Mouse (Mus musculus) stomach, embryonic 14.5 days (tissue): ENCODE results near the gene Vrk3. TPM values are rescaled to one million over a fixed set of nuclear protein-coding genes. Genes with fewer than 3 reads are reported as not detected.
"Not testable (repeated sequence)": the region's sequence is repeated elsewhere in the genome, so short reads cannot be mapped to it uniquely, and the experiment has no call there.

Experiments
- ATAC-seq: fragments of 200-750 bp; cut with Nextera tagmentation; 2 replicates; pipeline ENCODE4 v1.8.0; 2017; ENCODE audit warnings: low read depth, moderate TSS enrichment; ENCODE audit not compliant: insufficient number of reproducible peaks, insufficient read depth, low FRiP score
- H3K27ac ChIP-seq: fragments of 300-500 bp; sonication (generic); 2 replicates; pipeline ENCODE4 v1.5.1; 2014; ENCODE audit warnings: mild to moderate bottlenecking, low read length, moderate library complexity, mixed read lengths
- H3K27me3 ChIP-seq: fragments of 300-500 bp; sonication (generic); 2 replicates; pipeline ENCODE4 v1.6.1; 2014; ENCODE audit warnings: low read length, control low read depth, mixed read lengths; ENCODE audit not compliant: control insufficient read depth, insufficient read depth
- H3K36me3 ChIP-seq: fragments of 300-500 bp; sonication (generic); 2 replicates; pipeline ENCODE4 v1.6.1; 2014; ENCODE audit warnings: mild to moderate bottlenecking, control low read depth, low read length, moderate library complexity, mixed read lengths; ENCODE audit not compliant: control insufficient read depth, insufficient read depth
- H3K4me1 ChIP-seq: fragments of 300-500 bp; sonication (generic); 2 replicates; pipeline ENCODE4 v1.6.1; 2014; ENCODE audit warnings: low read length, control low read depth, mixed read lengths; ENCODE audit not compliant: control insufficient read depth, insufficient read depth
- H3K4me2 ChIP-seq: fragments of 300-500 bp; sonication (generic); replicated peaks from 2 replicates; pipeline ENCODE4 v1.6.1; 2014; ENCODE audit warnings: low read depth, low read length, control low read depth
- H3K4me3 ChIP-seq: fragments of 300-500 bp; sonication (generic); 2 replicates; pipeline ENCODE4 v1.5.1; 2014; ENCODE audit warnings: low read depth, low read length, control low read depth
- H3K9ac ChIP-seq: fragments of 300-500 bp; sonication (generic); replicated peaks from 2 replicates; pipeline ENCODE4 v1.6.1; 2014; ENCODE audit warnings: low read depth, mild to moderate bottlenecking, control low read depth, low read length, moderate library complexity, mixed read lengths
- H3K9me3 ChIP-seq: fragments of 300-500 bp; sonication (generic); 2 replicates; pipeline ENCODE4 v1.6.1; 2016; ENCODE audit warnings: low read depth, low read length, control low read depth; ENCODE audit not compliant: control insufficient read depth
- WGBS: fragments of 180-500 bp; shearing (Covaris S2); extraction: QIAGEN DNeasy Blood & Tissue Kit; methylation state at CpG from one replicate; pipeline ENCODE4 v1.1.7; 2014; 5-methylcytosine and 5-hydroxymethylcytosine counted together
- polyA plus RNA-seq: library from polyadenylated mRNA; unstranded; fragments of >200 nt; fragmentation: Nextera tagmentation; extraction: Ambion mirVana; gene quantifications from 2 replicates; pipeline ENCODE4 v1.2.1, GENCODE M21; 2014

Gene Vrk3
- polyA plus RNA-seq, 1 experiment from 2014 or later, result 34.7 TPM

DNA sequence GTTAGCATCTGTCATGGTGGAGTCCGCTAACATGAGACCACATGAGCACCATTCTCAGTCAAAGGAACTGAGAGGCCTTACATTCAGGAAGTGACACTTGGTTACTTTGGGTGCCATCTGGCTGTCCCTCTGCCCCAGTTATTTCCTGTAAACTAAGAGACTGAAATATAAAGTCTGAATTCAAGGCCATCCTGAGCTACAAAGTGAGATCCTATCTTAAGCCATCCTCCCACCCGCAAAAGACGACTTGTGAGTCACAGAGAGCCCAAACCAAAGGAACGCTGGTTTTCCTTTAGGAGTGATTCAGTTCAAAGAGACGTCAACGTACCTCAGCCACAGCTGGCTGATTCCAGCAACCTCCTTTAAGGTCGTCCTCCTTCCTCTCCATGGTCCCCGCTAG, 6.9 kb upstream of the Vrk3 start:
- Histone ChIP-seq H3K36me3 (no peaks in the 10 kb centered on the region), H3K27ac (no peak overlapping the region), H3K9me3 (no peaks in the 10 kb centered on the region), H3K27me3 (no peaks in the 10 kb centered on the region), H3K4me1 (peaks cover 3% of the 10 kb centered on the region; the same call in 1 of the 2 replicates), H3K9ac (no peak overlapping the region), H3K4me2 (no peak overlapping the region), H3K4me3 (no peak overlapping the region)
- no peak for ATAC-seq
- 79% methylated on average over 8 of the region's 8 CpGs for WGBS

DNA sequence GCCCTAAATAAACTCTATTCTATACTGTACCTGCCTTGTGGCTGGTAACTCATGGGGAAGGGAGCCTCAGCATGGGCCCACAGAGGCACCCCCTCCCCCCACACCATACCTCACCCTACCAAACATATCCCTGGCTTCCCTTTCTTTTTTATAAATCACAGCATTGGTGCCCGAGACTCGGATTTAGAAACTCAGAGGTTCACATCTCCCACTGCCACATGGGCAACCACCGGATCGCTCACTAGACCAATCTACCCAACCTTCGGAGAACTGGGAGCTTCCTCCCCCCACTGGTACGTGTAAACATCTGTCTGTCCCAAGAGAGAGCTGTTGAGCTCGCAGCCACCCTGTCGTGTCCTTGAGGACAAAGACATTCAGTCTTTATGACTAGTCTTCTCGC, 3.9 kb upstream of the Vrk3 start:
- WGBS, result 44% methylated on average over 9 of the region's 9 CpGs
- H3K27ac ChIP-seq, result no peak overlapping the region
- no peaks in the 10 kb centered on the region for H3K9me3 ChIP-seq
- H3K4me1 ChIP-seq, result peaks cover 3% of the 10 kb centered on the region; the same call in 1 of the 2 replicates
- no peak for ATAC-seq
- H3K9ac ChIP-seq, result no peak overlapping the region
- no peaks in the 10 kb centered on the region for H3K27me3 ChIP-seq
- no peaks in the 10 kb centered on the region for H3K36me3 ChIP-seq
- H3K4me3 ChIP-seq, result no peak overlapping the region
- H3K4me2 ChIP-seq, result peak overlapping the region; percentile 74

DNA sequence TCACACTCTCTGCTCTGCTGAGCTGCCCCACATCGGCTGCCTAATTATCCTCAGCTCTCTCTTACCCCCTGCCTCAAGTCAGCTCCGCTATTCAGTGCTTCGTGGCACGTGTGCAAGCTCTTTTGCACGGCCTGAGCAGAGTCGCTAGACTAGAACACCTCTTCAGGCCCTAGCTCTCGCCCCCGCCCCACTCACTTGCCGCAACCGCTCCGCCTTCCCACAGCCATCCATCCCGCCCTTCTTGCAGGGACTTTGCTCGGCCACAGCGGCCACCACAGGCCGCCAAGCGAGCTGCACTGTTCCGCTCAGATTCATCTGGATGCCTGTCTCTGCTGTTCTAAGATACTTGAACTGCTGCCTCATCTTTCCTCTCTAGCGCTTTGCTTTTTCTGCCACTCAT, 3.1 kb upstream of the Vrk3 start:
- Histone ChIP-seq H3K27ac (no peak overlapping the region), H3K4me2 (peak overlapping the region; percentile 74), H3K9me3 (no peaks in the 10 kb centered on the region), H3K27me3 (no peaks in the 10 kb centered on the region), H3K36me3 (no peaks in the 10 kb centered on the region), H3K9ac (peak overlapping the region; percentile 18; the same call in 1 of the 2 replicates), H3K4me1 (peaks cover 3% of the 10 kb centered on the region; the same call in 1 of the 2 replicates), H3K4me3 (peak overlapping the region; percentile 37)
- WGBS, result 0% methylated on average over 18 of the region's 18 CpGs
- peak; percentile 40; the same call in 1 of the 2 replicates for ATAC-seq

DNA sequence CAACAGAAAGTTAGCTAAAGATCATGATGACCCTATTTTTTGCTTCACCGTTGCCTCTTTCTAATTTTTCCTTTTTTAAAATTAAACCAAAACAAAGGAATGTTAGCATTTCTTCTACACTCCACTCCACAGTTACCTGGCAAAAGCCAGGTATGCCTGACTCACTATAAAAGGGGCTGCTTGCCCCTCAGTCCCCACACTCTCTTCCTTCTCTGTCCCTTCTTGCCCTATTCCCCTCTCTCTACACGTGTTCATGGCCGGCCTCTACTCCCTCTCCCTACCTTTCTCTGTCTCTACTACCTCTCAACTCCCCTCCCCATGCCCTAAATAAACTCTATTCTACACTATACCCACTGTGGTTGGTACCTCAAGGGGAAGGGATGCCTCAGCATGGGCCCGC, 1.1 kb upstream of the Vrk3 start:
- no peak overlapping the region for H3K27ac ChIP-seq
- no peaks in the 10 kb centered on the region for H3K27me3 ChIP-seq
- no peak overlapping the region for H3K9ac ChIP-seq
- peaks cover 2% of the 10 kb centered on the region; the same call in 1 of the 2 replicates for H3K36me3 ChIP-seq
- no peak overlapping the region; the same call in 1 of the 2 replicates for H3K4me3 ChIP-seq
- peaks cover 3% of the 10 kb centered on the region; the same call in 1 of the 2 replicates for H3K4me1 ChIP-seq
- H3K4me2 ChIP-seq, result peak overlapping the region; percentile 84
- ATAC-seq, result no peak
- H3K9me3 ChIP-seq, result no peaks in the 10 kb centered on the region
- WGBS, result 74% methylated on average over 4 of the region's 4 CpGs

DNA sequence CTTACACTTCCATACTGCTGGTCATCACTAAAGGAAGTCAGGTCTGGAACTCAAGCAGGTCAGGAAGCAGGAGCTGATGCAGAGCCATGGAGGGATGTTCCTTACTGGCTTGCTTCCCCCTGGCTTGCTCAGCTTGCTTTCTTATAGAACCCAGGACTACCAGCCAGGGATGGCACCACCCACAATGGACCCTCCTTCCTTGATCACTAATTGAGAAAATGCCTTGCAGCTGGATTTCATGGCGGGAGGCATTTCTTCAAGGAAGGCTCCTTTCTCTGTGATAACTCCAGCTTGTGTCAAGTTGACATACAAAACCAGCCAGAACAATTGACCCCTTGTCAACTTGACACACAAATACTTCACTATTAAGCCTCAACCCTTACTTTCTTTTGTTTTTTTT, 2.7 kb downstream of the Vrk3 start, which contains the start of gene Zfp473:
Gene Zfp473 (minus strand): TSS at position 101 of the 400 bp plus-strand sequence.
- not testable (repeated sequence) for H3K9me3 ChIP-seq, ATAC-seq, H3K9ac ChIP-seq, H3K4me1 ChIP-seq, H3K4me3 ChIP-seq, H3K27me3 ChIP-seq, H3K27ac ChIP-seq, H3K4me2 ChIP-seq
- H3K36me3 ChIP-seq, result peaks cover 29% of the 10 kb centered on the region
- 79% methylated on average over 1 of the region's 1 CpGs for WGBS

DNA sequence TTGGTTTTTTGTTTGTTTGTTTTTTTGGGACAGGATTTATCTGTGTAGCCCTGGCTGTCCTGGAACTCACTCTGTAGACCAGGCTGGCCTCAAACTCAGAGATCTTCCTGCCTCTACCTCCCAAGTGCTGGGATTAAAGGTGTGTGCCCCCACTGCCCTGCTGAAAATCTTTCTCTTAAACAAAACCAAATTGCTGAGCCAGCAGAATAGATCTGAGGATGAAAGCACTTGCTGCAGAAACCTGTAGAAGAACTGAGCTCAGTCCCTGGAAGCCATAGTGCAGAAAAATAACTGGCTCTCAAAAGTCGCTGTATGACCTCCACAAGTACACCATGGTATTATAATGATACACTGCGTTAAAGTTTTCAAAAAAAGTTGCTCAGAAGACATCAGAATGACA, 9.0 kb downstream of the Vrk3 start:
- Histone ChIP-seq H3K27me3 (no peaks in the 10 kb centered on the region), H3K4me3 (no peak overlapping the region), H3K4me2 (no peak overlapping the region), H3K36me3 (peaks cover 56% of the 10 kb centered on the region), H3K9me3 (no peaks in the 10 kb centered on the region), H3K27ac (no peak overlapping the region), H3K4me1 (no peaks in the 10 kb centered on the region), H3K9ac (no peak overlapping the region)
- ATAC-seq, result no peak
- 81% methylated on average over 2 of the region's 2 CpGs for WGBS

DNA sequence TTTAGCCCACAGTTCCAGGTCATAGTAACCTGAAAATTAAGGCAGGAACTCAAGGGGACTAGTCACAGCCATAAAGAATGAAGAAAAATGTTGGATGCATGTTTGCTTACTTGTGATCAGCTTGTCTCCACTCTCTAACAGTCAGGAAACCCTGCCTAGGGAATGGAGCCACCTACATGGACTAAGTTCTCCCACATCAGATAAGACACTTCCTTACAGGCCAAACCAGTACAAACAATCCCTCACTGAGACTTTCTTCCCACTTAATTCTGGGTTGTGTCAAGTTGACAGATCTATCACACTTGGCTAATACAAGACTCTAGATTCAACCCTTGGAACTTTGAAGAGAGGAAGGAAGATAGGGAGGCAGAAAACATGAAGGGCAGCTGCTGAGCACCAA, 12.2 kb downstream of the Vrk3 start:
- H3K36me3 ChIP-seq, result peaks cover 39% of the 10 kb centered on the region
- H3K4me3 ChIP-seq, result no peak overlapping the region
- ATAC-seq, result no peak
- H3K4me1 ChIP-seq, result no peaks in the 10 kb centered on the region
- no peaks in the 10 kb centered on the region for H3K9me3 ChIP-seq
- no peak overlapping the region for H3K9ac ChIP-seq
- H3K27me3 ChIP-seq, result no peaks in the 10 kb centered on the region
- H3K27ac ChIP-seq, result no peak overlapping the region
- no peak overlapping the region for H3K4me2 ChIP-seq

DNA sequence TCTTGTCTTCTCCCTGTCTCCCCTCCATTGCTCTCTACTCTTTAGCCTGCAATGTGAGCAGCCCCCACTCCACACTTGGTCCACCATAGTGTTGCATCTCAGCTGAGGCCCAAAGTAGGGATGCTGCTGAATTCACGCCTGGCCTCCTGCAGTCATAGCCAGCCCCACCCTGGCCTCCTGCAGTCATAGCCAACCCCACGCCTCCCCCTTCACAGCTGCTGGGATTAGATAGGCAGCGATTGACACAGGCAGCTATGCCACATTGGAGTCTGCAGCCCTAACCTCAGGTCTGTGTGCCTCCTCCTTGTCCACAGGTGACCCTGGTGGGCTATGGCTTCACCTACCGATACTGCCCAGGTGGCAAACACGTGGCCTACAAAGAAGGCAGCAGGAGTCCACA, 19.9 kb downstream of the Vrk3 start:
- ATAC-seq, result no peak
- Histone ChIP-seq H3K27ac (no peak overlapping the region), H3K4me3 (no peak overlapping the region), H3K9me3 (no peaks in the 10 kb centered on the region), H3K27me3 (no peaks in the 10 kb centered on the region), H3K36me3 (peaks cover 28% of the 10 kb centered on the region), H3K4me1 (no peaks in the 10 kb centered on the region), H3K4me2 (no peak overlapping the region), H3K9ac (no peak overlapping the region)
- WGBS, result 88% methylated on average over 5 of the region's 5 CpGs

DNA sequence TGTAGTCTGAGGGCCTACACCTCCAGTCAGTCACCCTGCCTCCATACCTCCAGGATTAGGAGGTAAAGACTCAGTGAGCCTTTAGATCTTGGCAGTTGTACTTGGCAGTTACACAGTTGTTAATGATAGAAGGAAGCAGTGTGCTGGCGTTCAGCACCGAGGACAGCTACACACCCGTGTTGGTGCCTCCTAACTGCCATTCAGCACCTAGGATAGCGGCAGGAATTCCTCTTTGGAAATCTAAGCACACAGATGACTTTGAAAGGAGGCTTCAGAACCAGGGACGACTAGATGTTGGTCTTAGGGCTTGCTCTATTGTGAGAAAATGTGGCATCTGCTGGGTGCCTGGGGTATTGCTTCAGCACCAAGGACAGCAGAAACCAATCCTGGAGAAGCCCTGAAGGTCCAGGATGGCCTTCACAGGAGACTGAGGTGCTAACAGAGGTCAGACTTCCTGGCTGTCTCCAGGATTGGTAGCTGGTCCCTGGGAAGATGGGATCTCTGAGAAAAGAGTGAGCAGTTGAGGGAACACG, 21.9 kb downstream of the Vrk3 start:
- H3K9me3 ChIP-seq, result no peaks in the 10 kb centered on the region
- H3K4me1 ChIP-seq, result no peaks in the 10 kb centered on the region
- ATAC-seq, result no peak
- no peak overlapping the region for H3K27ac ChIP-seq
- WGBS, result 13% methylated on average over 6 of the region's 6 CpGs
- H3K36me3 ChIP-seq, result peaks cover 24% of the 10 kb centered on the region
- H3K4me3 ChIP-seq, result no peak overlapping the region
- no peak overlapping the region for H3K9ac ChIP-seq
- H3K4me2 ChIP-seq, result no peak overlapping the region
- H3K27me3 ChIP-seq, result no peaks in the 10 kb centered on the region
